Mouse (Mus musculus) stomach, embryonic 15.5 days (tissue): Measurements from ENCODE around the gene Fermt2. TPM values are rescaled to one million over a fixed set of nuclear protein-coding genes. Genes with fewer than 3 reads are reported as not detected.
"Not testable (repeated sequence)": the region's sequence is repeated elsewhere in the genome, so short reads cannot be mapped to it uniquely, and the experiment has no call there.

Source experiments
- ATAC-seq: fragments of 200-750 bp; cut with Nextera tagmentation; 2 replicates; pipeline ENCODE4 v1.8.0; 2017; ENCODE audit warnings: low read depth, moderate number of reproducible peaks, moderate TSS enrichment; ENCODE audit not compliant: insufficient read depth, low FRiP score
- H3K27ac ChIP-seq: fragments of 300-500 bp; sonication (generic); 2 replicates; pipeline ENCODE4 v1.5.1; 2015; ENCODE audit warnings: mild to moderate bottlenecking, inconsistent platforms
- H3K27me3 ChIP-seq: fragments of 300-500 bp; sonication (generic); replicated peaks from 2 replicates; pipeline ENCODE4 v1.6.1; 2015; ENCODE audit warnings: inconsistent platforms
- H3K36me3 ChIP-seq: fragments of 300-500 bp; sonication (generic); 2 replicates; pipeline ENCODE4 v1.6.1; 2015; ENCODE audit warnings: inconsistent platforms
- H3K4me1 ChIP-seq: fragments of 300-500 bp; sonication (generic); 2 replicates; pipeline ENCODE4 v1.6.1; 2015; ENCODE audit warnings: inconsistent platforms
- H3K4me2 ChIP-seq: fragments of 300-500 bp; sonication (generic); 2 replicates; pipeline ENCODE4 v1.6.1; 2015; ENCODE audit warnings: mild to moderate bottlenecking, inconsistent platforms
- H3K4me3 ChIP-seq: fragments of 300-500 bp; sonication (generic); replicated peaks from 2 replicates; pipeline ENCODE4 v1.5.1; 2015; ENCODE audit warnings: inconsistent platforms
- H3K9ac ChIP-seq: fragments of 300-500 bp; sonication (generic); 2 replicates; pipeline ENCODE4 v1.6.1; 2015; ENCODE audit warnings: inconsistent platforms
- H3K9me3 ChIP-seq: fragments of 300-500 bp; sonication (generic); 2 replicates; pipeline ENCODE4 v1.6.1; 2016; ENCODE audit warnings: inconsistent platforms
- WGBS: fragments of 180-500 bp; shearing (Covaris S2); methylation state at CpG from one replicate; pipeline ENCODE4 v1.1.7; 2015; 5-methylcytosine and 5-hydroxymethylcytosine counted together
- polyA plus RNA-seq: library from polyadenylated mRNA; unstranded; fragments of >200 nt; fragmentation: Nextera tagmentation; extraction: Ambion mirVana; gene quantifications from 2 replicates; pipeline ENCODE4 v1.2.1, GENCODE M21; 2015

The Fermt2 gene
- polyA plus RNA-seq, 1 experiment from 2014 or later = 200 TPM

- Histone ChIP-seq H3K4me3 (no peak overlapping the region), H3K4me2 (no peak overlapping the region), H3K36me3 (no peaks in the 10 kb centered on the region), H3K9me3 (no peaks in the 10 kb centered on the region), H3K27ac (0 out of 2 replicates have a peak overlapping the region, but pooled peaks have one; percentile 21), H3K27me3 (no peaks in the 10 kb centered on the region), H3K4me1 (peaks cover 20% of the 10 kb centered on the region), H3K9ac (no peak overlapping the region)
- ATAC-seq = no peak
- 40% methylated on average over 6 of the region's 6 CpGs for WGBS
These were observed 22.9 kb downstream of the Fermt2 start for GRCm38 (mm10) chr14:45507032-45507431.

GRCm38 (mm10) chr14:45506165-45506564 lies 23.8 kb downstream of the Fermt2 start:
- Histone ChIP-seq H3K27me3 (no peaks in the 10 kb centered on the region), H3K9me3 (no peaks in the 10 kb centered on the region), H3K4me1 (peaks cover 20% of the 10 kb centered on the region), H3K4me2 (no peak overlapping the region), H3K36me3 (no peaks in the 10 kb centered on the region), H3K4me3 (no peak overlapping the region), H3K27ac (no peak overlapping the region), H3K9ac (no peak overlapping the region)
- 63% methylated on average over 4 of the region's 4 CpGs for WGBS
- no peak for ATAC-seq

GRCm38 (mm10) chr14:45504422-45505113 lies 25.4 kb downstream of the Fermt2 start:
- no peak for ATAC-seq
- H3K4me1 ChIP-seq = peaks cover 16% of the 10 kb centered on the region
- no peak overlapping the region for H3K27ac ChIP-seq
- H3K9ac ChIP-seq = no peak overlapping the region
- H3K9me3 ChIP-seq = no peaks in the 10 kb centered on the region
- H3K27me3 ChIP-seq = no peaks in the 10 kb centered on the region
- no peak overlapping the region for H3K4me2 ChIP-seq
- WGBS = 86% methylated on average over 10 of the region's 10 CpGs
- no peaks in the 10 kb centered on the region for H3K36me3 ChIP-seq
- no peak overlapping the region for H3K4me3 ChIP-seq

GRCm38 (mm10) chr14:45503934-45504333 lies 26.0 kb downstream of the Fermt2 start:
- H3K4me1 ChIP-seq = peaks cover 13% of the 10 kb centered on the region
- no peak overlapping the region for H3K4me3 ChIP-seq
- no peak overlapping the region for H3K4me2 ChIP-seq
- WGBS = 71% methylated on average over 3 of the region's 3 CpGs
- H3K9ac ChIP-seq = no peak overlapping the region
- no peaks in the 10 kb centered on the region for H3K36me3 ChIP-seq
- no peak for ATAC-seq
- no peaks in the 10 kb centered on the region for H3K9me3 ChIP-seq
- H3K27ac ChIP-seq = no peak overlapping the region
- H3K27me3 ChIP-seq = no peaks in the 10 kb centered on the region

- 0 out of 2 replicates have a peak, but pooled peaks cover 4% of the 10 kb centered on the region for H3K36me3 ChIP-seq
- no peak overlapping the region for H3K27ac ChIP-seq
- H3K9me3 ChIP-seq = no peaks in the 10 kb centered on the region
- H3K4me3 ChIP-seq = no peak overlapping the region
- no peak overlapping the region for H3K4me2 ChIP-seq
- H3K4me1 ChIP-seq = no peaks in the 10 kb centered on the region
- H3K9ac ChIP-seq = no peak overlapping the region
- ATAC-seq = no peak
- no peaks in the 10 kb centered on the region for H3K27me3 ChIP-seq
- WGBS = 86% methylated on average over 11 of the region's 11 CpGs
These were observed 29.9 kb downstream of the Fermt2 start for GRCm38 (mm10) chr14:45500052-45500451.

GRCm38 (mm10) chr14:45497116-45497515 lies 32.8 kb downstream of the Fermt2 start:
- Histone ChIP-seq H3K27me3 (no peaks in the 10 kb centered on the region), H3K4me1 (no peaks in the 10 kb centered on the region), H3K4me2 (no peak overlapping the region), H3K36me3 (0 out of 2 replicates have a peak, but pooled peaks cover 4% of the 10 kb centered on the region), H3K9ac (no peak overlapping the region), H3K4me3 (no peak overlapping the region), H3K9me3 (no peaks in the 10 kb centered on the region), H3K27ac (no peak overlapping the region)
- WGBS = 82% methylated on average over 3 of the region's 3 CpGs
- ATAC-seq = no peak

GRCm38 (mm10) chr14:45495810-45496209 lies 34.1 kb downstream of the Fermt2 start:
- H3K27me3 ChIP-seq, H3K9me3 ChIP-seq, H3K9ac ChIP-seq, H3K27ac ChIP-seq, ATAC-seq, H3K36me3 ChIP-seq, H3K4me2 ChIP-seq, H3K4me1 ChIP-seq, H3K4me3 ChIP-seq: not testable (repeated sequence)
- 87% methylated on average over 14 of the region's 14 CpGs for WGBS

- Histone ChIP-seq H3K27me3 (no peaks in the 10 kb centered on the region), H3K36me3 (0 out of 2 replicates have a peak, but pooled peaks cover 4% of the 10 kb centered on the region), H3K4me1 (no peaks in the 10 kb centered on the region), H3K9me3 (no peaks in the 10 kb centered on the region), H3K4me2 (no peak overlapping the region), H3K27ac (no peak overlapping the region), H3K9ac (no peak overlapping the region), H3K4me3 (no peak overlapping the region)
- WGBS = 91% methylated on average over 4 of the region's 4 CpGs
- no peak for ATAC-seq
These were observed 36.0 kb downstream of the Fermt2 start for GRCm38 (mm10) chr14:45493891-45494290.

GRCm38 (mm10) chr14:45492668-45493067 lies 37.2 kb downstream of the Fermt2 start:
- H3K4me1 ChIP-seq = no peaks in the 10 kb centered on the region
- ATAC-seq = no peak
- no peaks in the 10 kb centered on the region for H3K27me3 ChIP-seq
- H3K4me2 ChIP-seq = no peak overlapping the region
- peak overlapping the region; percentile 28; the same call in 1 of the 2 replicates for H3K27ac ChIP-seq
- H3K4me3 ChIP-seq = no peak overlapping the region
- 95% methylated on average over 4 of the region's 4 CpGs for WGBS
- no peaks in the 10 kb centered on the region for H3K9me3 ChIP-seq
- H3K9ac ChIP-seq = no peak overlapping the region
- H3K36me3 ChIP-seq = 0 out of 2 replicates have a peak, but pooled peaks cover 4% of the 10 kb centered on the region

- H3K9me3 ChIP-seq = no peaks in the 10 kb centered on the region
- H3K27ac ChIP-seq = peak overlapping the region; percentile 55; the same call in 1 of the 2 replicates
- no peaks in the 10 kb centered on the region for H3K27me3 ChIP-seq
- H3K4me2 ChIP-seq = no peak overlapping the region
- no peak overlapping the region for H3K9ac ChIP-seq
- no peak for ATAC-seq
- no peak overlapping the region for H3K4me3 ChIP-seq
- H3K36me3 ChIP-seq = 0 out of 2 replicates have a peak, but pooled peaks cover 4% of the 10 kb centered on the region
- 46% methylated on average over 4 of the region's 4 CpGs for WGBS
- H3K4me1 ChIP-seq = no peaks in the 10 kb centered on the region
These were observed 37.9 kb downstream of the Fermt2 start for GRCm38 (mm10) chr14:45492038-45492437.

GRCm38 (mm10) chr14:45487201-45487600 lies 42.7 kb downstream of the Fermt2 start:
- H3K4me1 ChIP-seq, H3K9me3 ChIP-seq, H3K9ac ChIP-seq, H3K27me3 ChIP-seq, H3K27ac ChIP-seq, H3K4me3 ChIP-seq, ATAC-seq, H3K4me2 ChIP-seq, H3K36me3 ChIP-seq: not testable (repeated sequence)
- WGBS = 90% methylated on average over 2 of the region's 2 CpGs

GRCm38 (mm10) chr14:45483361-45483760 lies 46.6 kb downstream of the Fermt2 start:
- ATAC-seq, H3K9ac ChIP-seq, H3K4me3 ChIP-seq, H3K36me3 ChIP-seq, H3K4me2 ChIP-seq, H3K9me3 ChIP-seq, H3K4me1 ChIP-seq, H3K27ac ChIP-seq, H3K27me3 ChIP-seq: not testable (repeated sequence)
- WGBS = 89% methylated on average over 11 of the region's 11 CpGs
